ENCODE assay signal across 10 mouse cellular contexts in the genomic region with DNA sequence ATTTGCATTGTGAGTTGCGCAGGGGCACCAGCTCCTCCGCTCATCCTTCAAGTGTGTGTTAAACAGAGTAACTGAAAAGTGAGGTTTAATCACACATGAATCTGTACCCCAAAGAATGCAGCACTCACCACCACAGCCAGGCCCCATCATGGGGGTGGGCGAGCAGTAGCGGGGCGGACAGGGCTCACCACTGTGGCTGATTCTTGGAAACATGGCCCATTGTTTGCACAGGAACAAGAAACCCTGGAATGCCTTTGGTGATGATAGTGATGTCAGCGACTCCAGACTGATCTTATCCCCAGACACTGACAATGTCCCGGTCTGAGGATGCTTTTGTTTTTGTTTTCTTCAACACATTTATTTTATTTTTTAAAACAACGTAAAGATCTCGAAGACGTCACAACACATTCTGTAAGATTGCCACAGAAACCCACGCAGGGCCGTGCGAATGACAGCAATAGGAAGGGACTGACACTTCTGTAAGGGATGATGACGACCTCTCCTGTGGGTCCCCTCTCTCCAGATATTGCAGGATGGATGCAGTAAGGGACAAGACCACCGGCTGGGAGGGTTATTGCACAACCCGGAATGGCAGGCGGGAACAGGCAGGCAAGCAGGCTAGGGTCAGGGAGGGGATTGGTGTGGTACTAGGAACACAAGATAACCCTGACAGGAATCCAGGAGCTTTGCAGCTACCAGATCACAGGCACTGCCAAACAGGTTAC. TPM values are rescaled to one million over a fixed set of nuclear protein-coding genes. Genes with fewer than 3 reads are reported as not detected.
DNase-seq lines count a peak whose midpoint lies in the region; ATAC-seq and TF ChIP-seq lines count a peak whose summit lies in the region.
"Had no signal": no experiment of that assay in that cellular context is flagged by ENCODE, and none has a peak within 500 bp of the region (broad histone marks: within the 10 kb centered on the region; RNA-seq: fewer than 3 reads in every experiment).

No protein-coding gene starts in this region.

- TF ChIP-seq CTCF in hindbrain, postnatal 0 days (IDR thresholded peaks at IDR 0.05; ENCODE audit: low read depth): no peak

- no peak for DNase-seq in hindbrain, postnatal 0 days (ENCODE audit: low spot score)
- peak; percentile 20 for DNase-seq in thymus, postnatal 4 days
- no peak for DNase-seq in thymus, postnatal 0 days (ENCODE audit: low spot score)
- DNase-seq in lung, postnatal 14 days: peak; percentile 19
- DNase-seq in cerebellum, postnatal 14 days: no peak
- no peak for DNase-seq in urinary bladder, postnatal 25 days (ENCODE audit: low spot score)
- DNase-seq: gastrocnemius, postnatal 25 days had no signal

- no peak overlapping the region for H3K4me3 ChIP-seq in hindbrain, embryonic 12.5 days
- H3K4me3 ChIP-seq in hindbrain, postnatal 0 days (ENCODE audit: low read length): no peak overlapping the region
- H3K4me3 ChIP-seq: limb, embryonic 12.5 days had no signal

- H3K4me1 ChIP-seq in hindbrain, embryonic 12.5 days: peaks cover 12% of the 10 kb centered on the region
- no peaks in the 10 kb centered on the region for H3K4me1 ChIP-seq in hindbrain, postnatal 0 days (ENCODE audit: insufficient read depth, low read length)
- H3K4me1 ChIP-seq: limb, embryonic 12.5 days had no signal

- H3K9ac ChIP-seq in hindbrain, embryonic 12.5 days: no peak overlapping the region
- H3K9ac ChIP-seq in hindbrain, postnatal 0 days (replicated peaks; ENCODE audit: low read length): no peak overlapping the region
- H3K9ac ChIP-seq: limb, embryonic 12.5 days had no signal

- ATAC-seq in hindbrain, embryonic 12.5 days (ENCODE audit: low FRiP score): 0 out of 2 replicates have a peak, but pooled peaks have one; percentile 43
- ATAC-seq in hindbrain, postnatal 0 days: no peak
- ATAC-seq: activated CD4-positive, CD25-positive, alpha-beta regulatory T cell, adult 4 months had no signal

- no peaks in the 10 kb centered on the region for H3K27me3 ChIP-seq in hindbrain, embryonic 12.5 days
- no peaks in the 10 kb centered on the region for H3K27me3 ChIP-seq in hindbrain, postnatal 0 days (ENCODE audit: insufficient read depth, low read length)
- H3K27me3 ChIP-seq: limb, embryonic 12.5 days had no signal

- 0 out of 2 replicates have a peak overlapping the region, but pooled peaks have one; percentile 23 for H3K27ac ChIP-seq in hindbrain, embryonic 12.5 days
- no peak overlapping the region for H3K27ac ChIP-seq in hindbrain, postnatal 0 days
- H3K27ac ChIP-seq: limb, embryonic 12.5 days had no signal

- H3K9me3 ChIP-seq in hindbrain, embryonic 12.5 days (replicated peaks): no peaks in the 10 kb centered on the region
- H3K9me3 ChIP-seq in hindbrain, postnatal 0 days (ENCODE audit: low read length): no peaks in the 10 kb centered on the region
- H3K9me3 ChIP-seq: limb, embryonic 12.5 days had no signal

- H3K4me2 ChIP-seq in hindbrain, embryonic 12.5 days (replicated peaks): no peak overlapping the region
- no peak overlapping the region for H3K4me2 ChIP-seq in hindbrain, postnatal 0 days (ENCODE audit: low read depth, low read length)
- H3K4me2 ChIP-seq: limb, embryonic 12.5 days had no signal

- WGBS in hindbrain, embryonic 12.5 days: 43% methylated on average over 17 of the region's 17 CpGs
- WGBS in hindbrain, postnatal 0 days: 56% methylated on average over 17 of the region's 17 CpGs

- peaks cover 9% of the 10 kb centered on the region; the same call in 1 of the 2 replicates for H3K36me3 ChIP-seq in hindbrain, embryonic 12.5 days
- no peaks in the 10 kb centered on the region for H3K36me3 ChIP-seq in hindbrain, postnatal 0 days (ENCODE audit: insufficient read depth, low read length)

RNA-seq across cellular contexts. Expression of a gene that starts 45.3 kb away (rescaled TPM):
- polyA plus RNA-seq in hindbrain, embryonic 12.5 days (2016; fragmentation: Nextera tagmentation; extraction: Ambion mirVana): 4.4 and 4.5 TPM in 2 replicates
- 2.7 and 8.1 TPM in 2 replicates for total RNA-seq in hindbrain, postnatal 0 days (2014; rRNA removed)
- 3.4 and 3.9 TPM in 2 replicates for polyA plus RNA-seq in hindbrain, postnatal 0 days (2015; fragmentation: Nextera tagmentation; extraction: Ambion mirVana)
- 0.88 and 1.3 TPM in 2 replicates for polyA plus RNA-seq in thymus, postnatal 0 days (2015; fragmentation: Nextera tagmentation; extraction: Ambion mirVana)

Comparison
In these comparisons a context has a peak if more than half of its experiments do, and no peak if none do; other contexts are left out.
1. DNase-seq: peak in thymus, postnatal 4 days (single experiment) and lung, postnatal 14 days (single experiment); none in hindbrain, postnatal 0 days (single experiment), thymus, postnatal 0 days (single experiment), cerebellum, postnatal 14 days (0 of 2) and urinary bladder, postnatal 25 days (single experiment).